Mouse (Mus musculus) kidney, adult 2 months (tissue): ENCODE measurements around the gene Srp9. TPM values are rescaled to one million over a fixed set of nuclear protein-coding genes. Genes with fewer than 3 reads are reported as not detected.
A peak's percentile ranks its signal among the peaks of the same experiment; 100 is the strongest.
"Not testable (repeated sequence)": the region's sequence is repeated elsewhere in the genome, so short reads cannot be mapped to it uniquely, and the experiment has no call there.

Experiments
- DNase-seq: peaks from one replicate; pipeline ENCODE4 v3.0.0; 2021
- H3K27ac ChIP-seq: fragments of 200-500 bp; 2 replicates; pipeline ENCODE4 v1.5.1; 2012; ENCODE audit warnings: low read depth, low read length, control low read depth, inconsistent platforms; ENCODE audit not compliant: insufficient read depth
- H3K27me3 ChIP-seq: fragments of 200-500 bp; replicated peaks from 2 replicates; pipeline ENCODE4 v1.6.1; 2012; ENCODE audit warnings: mild to moderate bottlenecking, moderate library complexity, low read length, inconsistent platforms; ENCODE audit not compliant: control insufficient read depth, insufficient read depth
- H3K36me3 ChIP-seq: fragments of 200-500 bp; 2 replicates; pipeline ENCODE4 v1.6.1; 2012; ENCODE audit warnings: mild to moderate bottlenecking, moderate library complexity, low read length, inconsistent platforms; ENCODE audit not compliant: control insufficient read depth, insufficient read depth
- H3K4me1 ChIP-seq: fragments of 200-500 bp; 2 replicates; pipeline ENCODE4 v1.6.1; 2011; ENCODE audit warnings: low read length; ENCODE audit not compliant: control insufficient read depth, insufficient read depth
- H3K4me3 ChIP-seq: fragments of 200-500 bp; 2 replicates; pipeline ENCODE4 v1.5.1; 2011; ENCODE audit warnings: mild to moderate bottlenecking, low read depth, low read length, control low read depth; ENCODE audit not compliant: insufficient read depth
- CTCF ChIP-seq: fragments of 200-500 bp; conservative IDR thresholded peaks from 2 replicates; pipeline ENCODE4 v1.5.1; 2011; ENCODE audit warnings: low read depth, mild to moderate bottlenecking, control low read depth, low read length, moderate library complexity, mixed read lengths; ENCODE audit not compliant: insufficient read depth, insufficient read length
- POLR2A ChIP-seq: fragments of 200-500 bp; IDR thresholded peaks from one replicate; pipeline ENCODE4 v1.6.1; 2011; ENCODE audit warnings: low read depth, low read length, control low read depth
- WGBS: fragments of 180-500 bp; shearing (Covaris S2); methylation state at CpG from one replicate; pipeline ENCODE4 v1.1.7; 2018; 5-methylcytosine and 5-hydroxymethylcytosine counted together
- polyA plus RNA-seq: library from polyadenylated mRNA; depleted of rRNA; stranded (reverse); fragments of >200 nt; gene quantifications from 2 replicates; pipeline ENCODE4 v1.2.3, GENCODE M21; 2012

Srp9 gene
- polyA plus RNA-seq, 1 experiment, result 52.8 TPM

DNA sequence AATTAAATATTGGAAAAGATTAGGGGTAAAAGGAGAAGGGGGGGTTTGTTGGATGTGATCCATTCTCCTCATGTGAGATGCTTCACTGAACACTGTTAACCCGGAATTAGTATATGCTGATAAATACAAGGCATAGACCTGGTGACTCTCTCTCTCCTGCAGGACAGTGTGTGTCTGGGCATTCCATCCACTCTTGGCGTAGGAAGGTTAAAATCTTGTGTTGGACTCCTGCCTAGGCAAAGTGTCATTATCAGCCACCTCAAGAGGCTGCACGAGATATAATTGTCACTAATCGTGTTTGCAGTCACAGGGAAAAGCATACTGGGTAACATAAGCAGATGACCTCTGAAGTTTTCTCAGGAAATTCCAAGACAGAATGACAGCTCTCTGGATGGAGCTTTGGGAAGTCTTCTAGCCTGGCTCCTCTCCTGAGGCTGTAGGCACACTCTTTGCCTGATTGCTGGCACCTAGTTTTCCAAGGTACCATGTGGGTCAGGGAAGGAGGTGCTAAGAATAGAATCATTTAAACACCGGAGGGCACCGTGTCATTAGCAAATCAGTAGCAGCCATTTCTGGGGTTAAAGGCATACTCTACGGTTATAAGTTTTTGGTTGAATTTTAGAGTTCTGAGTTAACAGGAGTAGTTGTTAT lies 24.5 kb downstream of the Srp9 start:
- no peaks in the 10 kb centered on the region for H3K27me3 ChIP-seq
- no peak for TF ChIP-seq POLR2A
- no peak for TF ChIP-seq CTCF
- H3K4me3 ChIP-seq, result no peak overlapping the region
- DNase-seq, result no peak
- no peaks in the 10 kb centered on the region for H3K4me1 ChIP-seq
- WGBS, result 46% methylated on average over 7 of the region's 7 CpGs
- H3K27ac ChIP-seq, result no peak overlapping the region
- H3K36me3 ChIP-seq, result no peaks in the 10 kb centered on the region

DNA sequence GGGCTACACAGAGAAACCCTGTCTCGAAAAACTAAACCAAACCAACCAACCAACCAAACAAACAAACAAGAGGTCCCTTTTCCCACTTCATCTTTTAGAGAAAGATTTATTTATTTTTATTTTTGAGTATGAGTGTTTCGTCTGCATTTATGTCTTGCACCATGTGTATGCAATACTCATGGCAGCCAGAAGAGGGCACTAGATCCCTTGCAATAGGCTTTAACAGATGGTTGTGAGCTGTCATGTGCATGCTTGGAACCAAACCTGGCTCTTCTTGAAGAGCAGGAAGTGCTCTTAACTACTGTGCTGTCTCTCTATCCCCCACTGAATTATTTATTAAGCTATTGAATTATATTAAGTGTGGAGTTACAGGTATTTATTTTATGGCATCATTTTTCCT lies 25.4 kb downstream of the Srp9 start:
- H3K27ac ChIP-seq, result no peak overlapping the region
- peak; percentile 24 for DNase-seq
- 93% methylated on average over 2 of the region's 2 CpGs for WGBS
- H3K27me3 ChIP-seq, result no peaks in the 10 kb centered on the region
- peak; percentile 56 for TF ChIP-seq CTCF
- TF ChIP-seq POLR2A, result no peak
- no peak overlapping the region for H3K4me3 ChIP-seq
- H3K4me1 ChIP-seq, result no peaks in the 10 kb centered on the region
- no peaks in the 10 kb centered on the region for H3K36me3 ChIP-seq

DNA sequence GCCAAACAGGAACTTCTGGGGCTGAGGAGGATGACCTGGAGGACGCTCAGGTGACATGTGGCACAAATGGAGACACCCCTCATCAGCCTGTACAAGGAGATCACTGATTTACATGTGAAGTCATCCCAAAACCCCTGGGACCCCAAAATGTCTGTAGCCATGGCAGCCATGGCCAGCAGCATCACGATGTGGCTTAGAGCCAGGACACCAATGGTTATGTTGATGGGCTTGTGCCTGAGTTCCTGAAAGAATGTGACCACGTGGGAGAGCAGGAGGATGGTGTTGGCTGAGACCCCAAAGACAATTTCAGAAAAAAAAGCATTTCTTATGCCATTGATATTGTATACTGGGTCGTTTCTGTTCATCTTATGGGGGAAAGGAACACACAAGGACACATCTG lies 33.2 kb downstream of the Srp9 start:
- no peaks in the 10 kb centered on the region for H3K4me1 ChIP-seq
- H3K36me3 ChIP-seq, result no peaks in the 10 kb centered on the region
- no peak overlapping the region for H3K27ac ChIP-seq
- H3K27me3 ChIP-seq, result no peaks in the 10 kb centered on the region
- no peak overlapping the region for H3K4me3 ChIP-seq
- TF ChIP-seq CTCF (no peak), POLR2A (no peak)
- no peak for DNase-seq
- WGBS, result 67% methylated on average over 4 of the region's 4 CpGs

DNA sequence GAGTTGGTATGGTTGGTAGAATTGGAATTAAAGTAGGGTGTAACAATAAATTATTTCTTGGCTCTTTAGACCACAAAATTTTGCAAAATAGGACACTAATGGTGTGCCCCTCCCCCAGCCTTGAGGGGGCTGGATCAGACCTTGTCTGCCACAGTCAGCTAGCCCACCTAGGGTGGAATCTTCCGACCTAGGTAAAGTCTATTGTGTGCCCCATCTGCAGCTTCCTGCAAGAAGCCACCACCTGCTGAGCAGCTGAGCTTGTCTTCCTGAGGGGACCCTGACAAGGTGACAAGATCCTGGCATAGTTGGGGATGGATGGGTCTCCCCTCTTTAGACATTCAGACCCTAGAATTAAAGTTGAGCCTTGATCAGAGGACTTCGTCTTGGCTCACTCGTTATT lies 35.0 kb downstream of the Srp9 start:
- no peaks in the 10 kb centered on the region for H3K36me3 ChIP-seq
- no peaks in the 10 kb centered on the region for H3K27me3 ChIP-seq
- no peaks in the 10 kb centered on the region for H3K4me1 ChIP-seq
- no peak overlapping the region for H3K27ac ChIP-seq
- DNase-seq, result no peak
- no peak for TF ChIP-seq CTCF
- TF ChIP-seq POLR2A, result no peak
- H3K4me3 ChIP-seq, result no peak overlapping the region
- 90% methylated on average over 3 of the region's 3 CpGs for WGBS

- TF ChIP-seq CTCF (no peak), POLR2A (no peak)
- Histone ChIP-seq H3K36me3 (no peaks in the 10 kb centered on the region), H3K27ac (no peak overlapping the region), H3K27me3 (no peaks in the 10 kb centered on the region), H3K4me3 (no peak overlapping the region), H3K4me1 (no peaks in the 10 kb centered on the region)
- no peak for DNase-seq
- WGBS, result 41% methylated on average over 5 of the region's 5 CpGs
Measured at GRCm38 (mm10) chr1:182162951-182163350, 38.4 kb downstream of the Srp9 start.

DNA sequence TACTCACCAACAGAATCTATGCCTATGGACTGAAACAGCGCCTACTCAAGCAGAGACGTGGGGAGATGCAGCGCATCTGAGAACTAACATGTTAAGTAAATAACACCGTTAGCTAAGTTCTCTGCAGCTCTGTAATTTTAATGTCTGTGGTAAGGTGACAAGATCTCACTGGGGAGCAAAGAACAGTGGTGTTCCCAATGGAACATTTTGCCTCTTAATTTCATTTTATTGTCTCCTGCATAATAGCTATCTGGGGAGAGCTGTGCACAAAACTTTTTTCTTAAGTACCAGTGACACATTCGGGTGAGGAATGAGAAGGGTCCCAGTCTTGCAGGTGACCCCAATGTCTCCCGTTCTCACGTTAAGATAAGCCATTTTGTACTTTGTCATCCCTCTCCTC lies 39.8 kb downstream of the Srp9 start, which contains the start of gene Vmn1r1:
Gene Vmn1r1 (minus strand): TSS at position 101 of the 400 bp plus-strand sequence.
- no peak for TF ChIP-seq CTCF
- TF ChIP-seq POLR2A, result no peak
- no peak for DNase-seq
- Histone ChIP-seq H3K27ac (no peak within 1 kb of the TSS), H3K4me3 (no peak within 1 kb of the TSS), H3K27me3 (no peaks in the 10 kb centered on the region), H3K36me3 (no peaks in the 10 kb centered on the region), H3K4me1 (no peaks in the 10 kb centered on the region)
- WGBS, result 82% methylated on average over 7 of the region's 7 CpGs

DNA sequence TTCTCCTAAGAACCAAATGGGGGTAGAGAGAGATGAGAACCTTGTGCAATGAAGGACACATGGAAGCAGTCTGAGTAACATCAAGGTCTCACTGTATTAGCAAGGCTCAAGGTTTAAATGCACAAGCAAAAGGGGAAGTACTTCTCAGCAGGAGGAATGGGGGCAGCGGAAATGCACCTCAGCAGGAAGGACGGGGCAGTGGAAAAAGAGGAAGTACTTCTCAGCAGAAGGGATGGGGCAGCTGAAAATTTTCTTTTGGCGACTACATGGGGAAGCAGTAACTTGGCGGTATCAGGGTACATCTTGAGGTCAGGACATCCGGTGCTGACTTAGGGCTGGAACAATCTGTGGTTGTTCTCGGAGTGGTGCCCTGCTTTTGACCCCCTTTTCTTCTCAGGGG lies 45.7 kb downstream of the Srp9 start:
- not testable (repeated sequence) for H3K4me3 ChIP-seq

DNA sequence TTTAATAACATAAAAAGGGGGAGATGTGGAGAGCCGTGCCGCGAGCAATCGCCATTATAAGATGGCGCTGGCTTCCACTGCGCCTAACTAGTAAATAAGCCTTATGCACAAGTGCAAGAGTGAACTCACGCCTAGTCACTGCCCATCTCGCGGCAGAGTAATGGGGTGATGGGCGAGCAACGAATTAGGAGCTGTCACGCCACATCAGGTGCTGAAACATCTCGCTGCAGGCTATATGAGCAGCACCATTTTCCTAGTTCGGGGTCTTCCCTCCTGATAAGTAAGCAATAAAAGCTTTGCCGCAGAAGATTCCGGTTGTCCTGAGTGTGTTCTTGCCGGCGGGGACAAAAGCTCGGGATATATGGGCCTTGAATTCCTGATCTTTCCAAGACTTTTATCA lies 52.4 kb downstream of the Srp9 start:
- H3K4me3 ChIP-seq, H3K27me3 ChIP-seq, H3K36me3 ChIP-seq, H3K27ac ChIP-seq, H3K4me1 ChIP-seq, DNase-seq: not testable (repeated sequence)
- 91% methylated on average over 19 of the region's 19 CpGs for whole genome bisulfite sequencing

More for the DNA sequence above, 45.7 kb downstream of the Srp9 start:
- DNase-seq, H3K27ac ChIP-seq, H3K36me3 ChIP-seq, H3K27me3 ChIP-seq, H3K4me1 ChIP-seq: not testable (repeated sequence)
- WGBS, result 89% methylated on average over 6 of the region's 6 CpGs
